Mouse (Mus musculus): ENCODE measurements around the gene Arl16. TPM values are rescaled to one million over a fixed set of nuclear protein-coding genes. Genes with fewer than 3 reads are reported as not detected.
"Not testable (repeated sequence)": the region's sequence is repeated elsewhere in the genome, so short reads cannot be mapped to it uniquely, and the experiment has no call there.

The Arl16 gene
- polyA plus RNA-seq (2016; fragmentation: Nextera tagmentation; extraction: Ambion mirVana), result 57.1 and 58.4 TPM in 2 replicates

DNA sequence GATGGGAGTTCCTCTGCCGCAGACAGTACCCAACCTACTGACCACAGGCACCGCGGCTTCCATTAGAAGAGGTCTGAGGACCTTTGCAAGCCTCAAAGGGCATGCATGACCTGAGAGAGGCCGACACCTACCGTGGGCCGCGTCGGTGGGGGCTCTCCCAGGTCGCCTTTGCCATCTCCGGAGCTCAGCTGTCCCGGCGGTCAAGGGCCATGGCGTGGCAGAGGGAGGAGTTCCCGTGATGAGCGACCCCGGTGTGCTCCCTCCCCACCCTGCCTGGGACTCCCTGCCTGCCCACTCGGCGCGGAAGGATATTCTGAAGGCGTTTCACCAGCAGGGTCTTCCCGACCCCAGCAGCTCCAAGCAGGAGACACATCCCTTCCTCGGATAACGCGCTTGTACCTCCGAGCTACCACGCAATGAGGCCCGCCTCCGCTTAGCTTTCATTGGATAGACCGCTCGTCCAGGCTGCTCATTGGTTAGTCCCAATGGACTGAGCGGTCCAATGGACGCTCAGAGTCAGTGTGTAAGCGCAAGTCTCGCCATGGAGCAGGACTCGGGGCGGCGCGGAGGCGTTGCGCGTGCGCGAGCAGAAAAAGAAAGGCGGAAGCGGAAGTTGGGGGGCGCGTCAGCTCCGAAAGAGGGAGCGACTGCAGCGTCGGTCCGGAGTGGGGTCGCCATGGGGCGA, at the start of gene Arl16:
Gene Arl16, minus strand, starts transcription at position 557 of the 685 bp plus-strand sequence.
- ATAC-seq (ENCODE audit: low FRiP score), result peak; percentile 100
- no peaks in the 10 kb centered on the region for H3K9me3 ChIP-seq (replicated peaks)
- 1% methylated on average over 53 of the region's 54 CpGs for WGBS
- H3K27ac ChIP-seq, result peak within 1 kb of the TSS; percentile 89
- no peaks in the 10 kb centered on the region for H3K27me3 ChIP-seq
- peak within 1 kb of the TSS; percentile 98 for H3K4me2 ChIP-seq (replicated peaks)
- H3K4me3 ChIP-seq, result peak within 1 kb of the TSS; percentile 84
- peaks cover 21% of the 10 kb centered on the region for H3K4me1 ChIP-seq
- H3K9ac ChIP-seq, result peak within 1 kb of the TSS; percentile 93
- peaks cover 56% of the 10 kb centered on the region for H3K36me3 ChIP-seq

GRCm38 (mm10) chr11:120517147-120517546, 49.7 kb upstream of the Arl16 start:
- Histone ChIP-seq H3K27me3 (0 out of 2 replicates have a peak, but pooled peaks cover 4% of the 10 kb centered on the region), H3K36me3 (no peaks in the 10 kb centered on the region), H3K4me3 (no peak overlapping the region), H3K4me1 (peaks cover 5% of the 10 kb centered on the region), H3K9ac (no peak overlapping the region), H3K9me3 (replicated peaks) (no peaks in the 10 kb centered on the region), H3K27ac (no peak overlapping the region), H3K4me2 (replicated peaks) (no peak overlapping the region)
- no peak for ATAC-seq (ENCODE audit: low FRiP score)
- WGBS, result 83% methylated on average over 4 of the region's 4 CpGs

- H3K4me3 ChIP-seq, result no peak overlapping the region
- H3K27me3 ChIP-seq, result peaks cover 8% of the 10 kb centered on the region; the same call in 1 of the 2 replicates
- H3K36me3 ChIP-seq, result no peaks in the 10 kb centered on the region
- WGBS, result 17% methylated on average over 17 of the region's 17 CpGs
- peaks cover 8% of the 10 kb centered on the region for H3K4me1 ChIP-seq
- ATAC-seq (ENCODE audit: low FRiP score), result 0 out of 2 replicates have a peak, but pooled peaks have one; percentile 38
- no peak overlapping the region for H3K4me2 ChIP-seq (replicated peaks)
- no peaks in the 10 kb centered on the region for H3K9me3 ChIP-seq (replicated peaks)
- H3K27ac ChIP-seq, result no peak overlapping the region
- no peak overlapping the region for H3K9ac ChIP-seq
These were observed 48.2 kb upstream of the Arl16 start for GRCm38 (mm10) chr11:120515611-120516010.

DNA sequence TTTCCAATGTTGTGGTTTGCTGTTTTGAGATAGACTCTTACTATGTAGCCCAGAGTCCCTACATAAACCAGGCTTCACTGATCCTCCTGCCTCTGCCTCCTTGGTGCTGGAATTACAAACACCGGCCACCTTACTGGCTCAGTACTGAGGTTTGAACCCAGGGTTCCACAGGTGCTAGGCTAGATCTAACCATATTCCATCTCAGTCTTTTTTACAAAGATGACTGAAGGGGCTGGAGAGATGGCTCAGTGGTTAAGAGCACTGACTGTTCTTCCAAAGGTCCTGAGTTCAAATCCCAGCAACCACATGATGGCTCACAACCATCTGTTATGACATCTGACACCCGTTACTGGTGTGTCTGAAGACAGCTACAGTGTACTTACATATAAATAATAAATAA, 46.9 kb upstream of the Arl16 start:
- H3K27ac ChIP-seq; H3K4me3 ChIP-seq; H3K4me2 ChIP-seq (replicated peaks); ATAC-seq (ENCODE audit: low FRiP score); H3K9ac ChIP-seq; H3K36me3 ChIP-seq; H3K27me3 ChIP-seq; H3K9me3 ChIP-seq (replicated peaks); H3K4me1 ChIP-seq: not testable (repeated sequence)
- WGBS, result 94% methylated on average over 2 of the region's 2 CpGs

DNA sequence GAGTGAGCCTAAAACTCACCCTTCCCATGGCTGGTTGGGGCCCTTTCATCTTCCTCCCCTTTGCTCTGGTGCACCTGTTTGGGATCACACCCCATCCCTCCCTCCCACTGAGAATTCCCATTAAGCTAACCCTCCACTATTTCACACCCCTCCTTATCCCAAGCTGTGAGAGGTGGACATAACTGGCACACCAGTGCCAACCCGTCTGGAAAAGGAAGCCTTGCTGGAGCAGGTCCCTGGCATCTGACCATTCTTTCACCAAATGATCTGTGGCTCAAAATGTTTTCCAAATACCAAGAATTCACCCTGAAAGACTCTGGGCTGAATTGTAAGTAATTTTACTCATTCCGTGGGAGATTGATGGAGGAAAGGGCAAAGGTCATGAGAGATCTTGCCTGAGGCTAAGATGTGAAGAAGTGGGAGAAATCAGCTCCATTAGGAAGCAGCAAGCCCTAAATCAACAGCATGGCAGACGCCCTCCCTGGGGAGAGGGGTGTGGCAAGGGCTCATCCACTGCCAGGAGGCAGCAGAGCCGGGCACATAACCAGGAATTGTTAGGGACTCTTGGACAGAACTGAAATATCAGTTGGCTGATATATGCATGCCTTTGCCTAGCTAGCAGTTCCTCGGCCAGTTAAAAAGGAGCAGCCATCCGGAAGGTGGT, 45.5 kb upstream of the Arl16 start:
- WGBS, result 32% methylated on average over 6 of the region's 6 CpGs
- H3K27me3 ChIP-seq, result peaks cover 8% of the 10 kb centered on the region; the same call in 1 of the 2 replicates
- no peak overlapping the region for H3K4me3 ChIP-seq
- H3K4me1 ChIP-seq, result peaks cover 7% of the 10 kb centered on the region
- no peak for ATAC-seq (ENCODE audit: low FRiP score)
- no peaks in the 10 kb centered on the region for H3K36me3 ChIP-seq
- H3K4me2 ChIP-seq (replicated peaks), result no peak overlapping the region
- H3K9ac ChIP-seq, result no peak overlapping the region
- no peaks in the 10 kb centered on the region for H3K9me3 ChIP-seq (replicated peaks)
- no peak overlapping the region for H3K27ac ChIP-seq

DNA sequence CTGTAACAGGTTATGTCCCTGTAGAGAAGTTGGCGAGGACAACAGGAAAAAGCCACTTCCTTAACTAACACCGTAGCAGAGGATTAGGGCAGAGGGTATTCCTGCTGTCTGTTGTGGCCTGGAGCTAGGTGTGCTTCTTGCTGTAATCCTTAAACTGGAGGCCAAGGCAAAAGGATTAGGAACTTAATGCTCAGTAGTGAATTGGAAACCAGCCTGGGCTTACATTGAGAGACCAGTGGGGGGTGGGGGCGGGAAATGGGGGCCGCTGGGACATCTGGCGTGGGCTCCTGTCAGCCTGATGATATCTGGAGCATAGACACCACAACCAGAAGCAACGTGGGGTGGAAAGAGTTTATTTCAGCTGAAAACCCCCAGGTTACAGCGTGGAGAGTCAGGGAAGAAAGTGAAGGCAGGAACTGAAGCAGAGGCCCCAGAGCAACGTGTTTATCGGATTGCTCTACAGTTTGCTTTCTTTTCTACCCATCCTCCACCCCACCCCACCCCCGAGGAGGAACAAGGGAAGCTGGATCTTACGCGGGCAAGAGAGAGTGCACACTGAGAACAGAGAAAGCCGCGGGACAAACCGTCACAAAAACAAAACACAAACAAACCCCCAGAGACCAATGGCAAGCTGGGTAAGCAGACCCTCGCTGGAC, 43.1 kb upstream of the Arl16 start:
- peaks cover 4% of the 10 kb centered on the region; the same call in 1 of the 2 replicates for H3K27me3 ChIP-seq
- H3K4me3 ChIP-seq, result no peak overlapping the region
- no peak overlapping the region for H3K9ac ChIP-seq
- no peak for ATAC-seq (ENCODE audit: low FRiP score)
- H3K9me3 ChIP-seq (replicated peaks), result no peaks in the 10 kb centered on the region
- H3K4me1 ChIP-seq, result peaks cover 6% of the 10 kb centered on the region; the same call in 1 of the 2 replicates
- no peaks in the 10 kb centered on the region for H3K36me3 ChIP-seq
- H3K4me2 ChIP-seq (replicated peaks), result peak overlapping the region; percentile 42
- WGBS, result 8% methylated on average over 16 of the region's 16 CpGs
- no peak overlapping the region for H3K27ac ChIP-seq

- Histone ChIP-seq H3K9ac (no peak overlapping the region), H3K4me2 (replicated peaks) (no peak overlapping the region), H3K4me3 (no peak overlapping the region), H3K27me3 (peaks cover 4% of the 10 kb centered on the region; the same call in 1 of the 2 replicates), H3K36me3 (no peaks in the 10 kb centered on the region), H3K4me1 (peaks cover 6% of the 10 kb centered on the region; the same call in 1 of the 2 replicates), H3K9me3 (replicated peaks) (no peaks in the 10 kb centered on the region), H3K27ac (no peak overlapping the region)
- WGBS, result 46% methylated on average over 4 of the region's 4 CpGs
- ATAC-seq (ENCODE audit: low FRiP score), result no peak
These were observed 42.5 kb upstream of the Arl16 start for GRCm38 (mm10) chr11:120509940-120510339.

DNA sequence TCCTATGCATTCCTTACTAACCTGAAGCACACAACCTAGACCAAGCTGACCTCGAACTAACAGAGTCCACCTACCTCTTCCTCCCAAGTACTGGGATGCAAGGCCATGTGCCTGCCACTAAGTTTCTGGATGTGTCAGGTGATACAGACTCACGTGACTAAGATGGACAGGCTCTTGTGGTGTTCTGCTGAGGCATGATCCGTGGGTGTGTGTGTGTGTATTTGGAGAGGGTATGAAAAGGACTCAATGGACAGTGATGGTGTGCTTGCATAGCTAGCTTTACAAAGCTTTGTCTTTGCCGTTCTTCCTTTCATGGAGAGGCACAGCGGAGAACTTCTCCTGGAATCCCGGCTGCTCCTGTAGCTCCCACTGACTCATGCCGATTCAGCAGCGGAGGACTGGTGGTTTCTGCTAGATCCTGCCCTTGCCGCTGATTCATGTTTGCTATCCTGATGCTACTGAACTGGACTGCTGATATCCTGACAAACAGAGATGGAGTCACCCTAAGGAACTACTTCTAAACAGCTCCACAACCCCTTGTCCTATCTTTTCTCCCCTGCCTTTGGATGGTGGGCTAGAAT, 41.0 kb upstream of the Arl16 start:
- WGBS, result 84% methylated on average over 9 of the region's 9 CpGs
- Histone ChIP-seq H3K4me1 (peaks cover 6% of the 10 kb centered on the region; the same call in 1 of the 2 replicates), H3K36me3 (no peaks in the 10 kb centered on the region), H3K9me3 (replicated peaks) (no peaks in the 10 kb centered on the region), H3K4me2 (replicated peaks) (no peak overlapping the region), H3K27ac (no peak overlapping the region), H3K9ac (no peak overlapping the region), H3K27me3 (peaks cover 4% of the 10 kb centered on the region; the same call in 1 of the 2 replicates), H3K4me3 (no peak overlapping the region)
- ATAC-seq (ENCODE audit: low FRiP score), result no peak

GRCm38 (mm10) chr11:120507611-120508289, 40.3 kb upstream of the Arl16 start:
- Histone ChIP-seq H3K27me3 (peaks cover 4% of the 10 kb centered on the region; the same call in 1 of the 2 replicates), H3K9me3 (replicated peaks) (no peaks in the 10 kb centered on the region), H3K4me2 (replicated peaks) (no peak overlapping the region), H3K9ac (no peak overlapping the region), H3K4me1 (0 out of 2 replicates have a peak, but pooled peaks cover 4% of the 10 kb centered on the region), H3K27ac (no peak overlapping the region), H3K4me3 (no peak overlapping the region), H3K36me3 (no peaks in the 10 kb centered on the region)
- 77% methylated on average over 13 of the region's 13 CpGs for WGBS
- ATAC-seq (ENCODE audit: low FRiP score), result no peak

GRCm38 (mm10) chr11:120506899-120507298, 39.5 kb upstream of the Arl16 start:
- Histone ChIP-seq H3K4me1 (0 out of 2 replicates have a peak, but pooled peaks cover 4% of the 10 kb centered on the region), H3K4me3 (no peak overlapping the region), H3K9ac (no peak overlapping the region), H3K27me3 (peaks cover 4% of the 10 kb centered on the region; the same call in 1 of the 2 replicates), H3K9me3 (replicated peaks) (no peaks in the 10 kb centered on the region), H3K4me2 (replicated peaks) (no peak overlapping the region), H3K27ac (no peak overlapping the region), H3K36me3 (no peaks in the 10 kb centered on the region)
- no peak for ATAC-seq (ENCODE audit: low FRiP score)
- WGBS, result 69% methylated on average over 4 of the region's 4 CpGs

GRCm38 (mm10) chr11:120505661-120506060, 38.3 kb upstream of the Arl16 start:
- no peaks in the 10 kb centered on the region for H3K9me3 ChIP-seq (replicated peaks)
- H3K4me3 ChIP-seq, result no peak overlapping the region
- no peak overlapping the region for H3K4me2 ChIP-seq (replicated peaks)
- no peak for ATAC-seq (ENCODE audit: low FRiP score)
- no peak overlapping the region for H3K9ac ChIP-seq
- WGBS, result 83% methylated on average over 3 of the region's 3 CpGs
- no peak overlapping the region for H3K27ac ChIP-seq
- no peaks in the 10 kb centered on the region for H3K27me3 ChIP-seq
- H3K4me1 ChIP-seq, result 0 out of 2 replicates have a peak, but pooled peaks cover 2% of the 10 kb centered on the region
- H3K36me3 ChIP-seq, result no peaks in the 10 kb centered on the region

Data from hindbrain, embryonic 12.5 days (tissue).